Mouse (Mus musculus) right cerebral cortex, postnatal 10 days (tissue): ENCODE results near the gene Mrpl10.
A peak's percentile ranks its signal among the peaks of the same experiment; 100 is the strongest.

Experiments used
- DNase-seq, 2 experiments: peaks; one replicate each; pipeline ENCODE4 v3.0.0; 2021; ENCODE audit warnings: low spot score in 2 of 2

Gene Mrpl10

DNA sequence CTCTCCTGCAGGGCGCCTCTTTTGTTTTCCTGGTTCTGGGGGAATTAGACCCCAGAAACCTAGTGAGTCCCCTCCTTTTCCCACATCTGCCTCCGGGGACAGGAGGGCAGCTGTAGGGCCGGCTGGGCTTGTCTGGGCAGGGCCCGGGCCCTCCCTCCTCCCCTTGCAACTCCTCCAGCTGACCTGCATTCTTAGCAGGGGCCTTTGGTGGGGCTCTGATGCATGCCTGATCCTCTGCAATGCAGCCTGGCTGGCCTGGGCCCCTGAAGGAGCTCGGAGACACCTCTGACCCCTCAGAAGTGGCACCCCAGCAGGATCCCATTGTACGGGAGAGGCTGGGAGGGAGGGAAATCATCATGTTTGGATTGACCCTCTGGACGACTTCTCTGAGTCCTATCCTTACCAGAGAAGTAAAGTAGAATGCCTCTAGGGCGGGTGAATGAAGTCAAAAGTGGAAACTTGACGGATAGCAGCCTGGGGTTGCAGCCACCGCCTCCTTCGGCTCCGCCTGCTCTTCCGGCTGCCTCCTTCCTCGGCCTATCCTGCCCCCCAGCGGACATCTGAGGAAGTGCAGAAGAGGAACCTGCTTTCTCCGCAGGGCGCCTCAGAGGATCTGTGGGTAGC lies 15.5 kb upstream of the Mrpl10 start:
- peak; percentile 81 to 90 for DNase-seq

DNA sequence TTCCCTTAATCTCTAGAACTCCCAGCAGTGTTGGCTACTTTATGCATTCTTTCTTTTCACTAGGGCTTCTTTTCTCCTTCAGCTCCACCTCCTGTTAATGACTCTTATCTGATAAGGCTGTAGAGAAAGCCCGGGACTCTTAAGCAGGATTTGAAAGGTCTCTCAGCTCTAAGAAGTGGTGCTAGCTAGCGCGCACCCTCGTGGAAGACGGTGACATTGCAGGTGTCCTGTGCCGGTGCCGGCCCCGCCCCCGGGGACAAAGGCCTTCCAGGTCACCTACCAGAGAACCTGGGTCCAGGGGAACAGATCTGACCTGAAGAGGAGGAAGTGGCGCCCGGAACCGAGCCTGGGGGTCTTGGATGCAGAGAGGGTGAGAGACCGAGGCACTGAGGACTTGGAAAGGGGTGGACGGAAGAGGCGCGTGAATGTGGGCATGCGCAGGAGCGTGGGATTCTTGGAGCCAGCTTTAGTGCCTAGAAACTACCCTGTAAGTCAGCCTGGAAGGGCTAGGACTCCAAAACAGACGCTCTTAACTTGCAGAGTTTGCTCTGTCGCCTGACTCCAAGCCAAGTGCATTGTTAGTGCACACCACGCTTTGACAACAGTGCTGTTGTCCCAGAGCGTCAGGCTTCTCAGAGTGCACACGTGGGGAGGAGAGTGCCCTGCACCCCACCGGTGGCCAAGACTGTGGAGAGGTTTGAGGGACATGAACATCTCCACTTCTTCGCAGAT lies 11.5 kb upstream of the Mrpl10 start, which contains the start of gene Scrn2:
Gene Scrn2, plus strand, starts transcription at position 253 of the 732 bp plus-strand sequence.
- peak; percentile 64 to 73 for DNase-seq

GRCm38 (mm10) chr11:97030426-97030825 lies 10.9 kb upstream of the Mrpl10 start:
- no peak for DNase-seq

DNA sequence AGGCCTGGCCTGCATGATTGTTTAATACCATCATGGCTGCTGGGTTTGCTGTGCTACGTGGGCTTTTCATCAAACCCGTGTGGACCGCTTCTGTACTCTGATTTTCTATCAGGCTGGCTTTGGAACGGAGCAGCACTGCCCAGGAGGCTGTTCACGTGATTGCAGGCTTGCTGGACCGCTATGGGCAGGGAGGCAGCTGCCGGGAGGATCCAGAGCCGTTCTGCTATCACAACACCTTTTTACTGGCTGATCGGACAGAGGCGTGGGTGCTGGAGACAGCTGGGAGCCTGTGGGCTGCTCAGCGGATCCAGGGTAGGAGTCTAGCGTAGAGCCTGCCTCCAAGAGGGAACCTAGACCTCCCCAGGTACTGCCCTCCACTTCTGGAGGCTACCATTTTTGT lies 9.4 kb upstream of the Mrpl10 start:
- no peak for DNase-seq

DNA sequence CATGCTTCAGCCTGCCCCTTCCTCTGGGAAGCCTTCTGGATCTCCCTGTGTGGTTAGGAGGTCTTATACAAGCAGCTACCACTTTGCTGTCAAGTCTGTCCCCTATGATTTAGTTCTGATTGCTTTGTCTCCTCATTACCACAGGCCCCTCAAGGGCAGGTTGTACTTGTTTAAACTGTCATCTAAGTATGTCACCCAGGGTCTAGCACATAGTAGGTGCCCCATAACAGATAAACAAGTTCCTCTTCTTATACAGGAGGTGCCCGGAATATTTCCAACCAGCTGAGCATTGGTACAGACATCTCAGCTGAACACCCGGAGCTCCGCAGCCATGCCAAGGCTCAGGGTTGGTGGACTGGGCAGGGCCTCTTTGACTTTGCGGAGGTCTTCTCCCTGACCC lies 8.9 kb upstream of the Mrpl10 start:
- DNase-seq: no peak

- no peak for DNase-seq
These were observed 7.6 kb upstream of the Mrpl10 start for GRCm38 (mm10) chr11:97033781-97034180.

DNA sequence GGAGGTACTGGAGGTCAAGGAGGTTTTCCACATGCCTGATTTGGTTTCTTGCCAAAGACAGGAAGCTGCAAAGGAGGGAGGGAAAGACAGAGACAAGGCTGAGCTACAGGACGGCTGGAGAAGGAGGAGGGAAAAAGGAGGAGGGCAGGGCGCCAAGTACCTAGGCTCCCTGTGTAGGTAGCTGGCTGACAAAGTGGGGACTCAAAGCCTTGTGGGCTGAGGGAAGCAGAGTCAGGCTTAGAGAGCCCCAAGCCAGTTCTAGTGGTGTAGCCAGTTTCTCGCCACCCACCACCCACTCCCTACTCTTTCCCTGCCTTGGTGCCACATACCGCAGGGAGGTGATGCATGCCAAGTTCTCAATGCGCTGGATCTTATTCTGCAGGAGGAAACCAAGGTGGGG lies 5.2 kb upstream of the Mrpl10 start:
- no peak for DNase-seq

DNA sequence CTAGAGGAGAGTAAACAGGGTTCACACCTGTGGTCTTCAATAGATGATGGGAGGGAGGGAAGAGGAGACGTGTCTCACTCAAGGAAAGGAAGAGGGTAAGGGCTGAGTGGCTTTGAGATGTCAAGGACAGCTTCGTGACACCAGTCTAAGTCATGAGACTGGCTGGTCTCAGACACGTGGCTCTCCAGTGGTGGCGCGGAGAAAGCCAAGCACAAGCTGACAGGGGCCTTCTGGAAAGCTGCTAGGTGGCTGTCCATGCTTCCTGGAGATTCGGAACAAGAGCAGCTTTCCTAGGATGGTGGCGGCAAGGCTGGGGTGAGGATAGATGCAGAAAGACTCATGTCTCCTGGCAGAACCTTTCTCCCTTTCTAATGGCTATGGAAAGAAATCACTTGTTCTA lies 2.5 kb upstream of the Mrpl10 start:
- DNase-seq: no peak

DNA sequence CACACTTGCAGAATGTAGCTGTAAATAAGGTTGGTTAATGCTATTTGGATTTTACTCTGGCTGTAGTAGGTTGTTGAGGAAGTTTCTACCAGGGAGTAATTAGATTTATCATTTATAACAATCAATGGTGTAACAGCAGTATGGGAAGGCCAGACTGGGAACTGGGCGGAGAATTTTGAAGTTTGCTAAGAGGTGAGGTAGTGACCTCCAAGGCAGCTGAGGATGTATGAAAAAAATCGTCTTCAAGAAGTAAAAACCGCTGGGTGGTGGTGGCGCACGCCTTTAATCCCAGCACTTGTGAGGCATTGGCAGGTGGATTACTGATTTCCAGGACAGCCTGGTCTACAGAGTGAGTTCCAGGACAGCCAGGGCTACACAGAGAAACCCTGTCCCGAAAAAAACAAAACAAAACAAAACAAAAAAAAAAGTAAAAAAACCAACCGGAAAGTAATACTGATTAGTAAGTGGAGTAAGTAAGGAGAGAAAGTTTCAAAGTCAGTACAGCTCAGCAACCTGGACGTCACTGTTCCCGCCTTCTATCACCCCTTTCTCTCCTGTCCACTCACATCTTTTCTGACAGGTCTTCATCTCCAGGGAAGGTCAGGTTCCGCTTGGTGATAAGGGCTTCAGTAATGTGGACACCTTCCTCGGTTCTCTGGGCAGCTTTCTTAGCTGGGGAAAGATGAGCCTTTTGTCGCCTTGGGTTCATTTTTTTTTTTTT lies 899 bp upstream of the Mrpl10 start:
- no peak for DNase-seq

DNA sequence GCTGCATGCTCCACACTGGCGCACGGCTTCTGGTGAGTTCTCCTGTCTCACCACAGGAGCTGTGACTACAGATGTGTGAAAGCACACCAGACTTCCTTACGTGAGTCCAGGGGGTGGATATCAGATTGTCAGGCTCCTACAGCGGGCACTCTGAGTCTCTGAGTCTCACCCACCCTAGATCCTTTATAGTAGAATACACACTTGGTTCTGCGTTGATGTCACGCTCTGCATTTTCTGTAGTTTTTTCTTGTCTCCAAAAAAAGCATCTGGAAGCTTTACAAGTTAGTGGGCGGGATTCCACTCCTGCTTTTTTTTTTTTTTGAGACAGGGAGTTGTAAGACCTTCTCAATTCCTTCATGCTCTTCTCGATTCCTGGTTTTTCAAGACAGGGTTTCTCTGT lies 3.5 kb downstream of the Mrpl10 start:
- DNase-seq: no peak

DNA sequence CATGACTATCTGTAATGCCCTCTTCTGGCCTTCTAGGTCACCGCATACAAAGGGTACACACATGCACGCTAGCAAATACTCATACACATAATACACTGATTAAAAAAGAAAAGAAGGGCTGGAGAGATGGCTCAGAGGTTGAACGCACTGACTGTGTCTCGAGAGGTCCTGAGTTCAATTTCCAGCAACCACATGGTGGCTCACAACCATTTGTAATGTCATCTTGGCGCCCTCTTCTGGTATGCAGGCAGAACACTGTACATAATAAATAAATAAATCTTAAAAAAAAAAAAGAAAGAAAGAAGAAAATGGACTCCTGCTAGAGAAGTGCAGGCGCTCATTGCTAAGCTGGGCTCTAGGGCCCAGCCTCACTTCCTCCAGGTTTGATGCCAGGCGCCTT lies 4.5 kb downstream of the Mrpl10 start:
- DNase-seq: no peak

GRCm38 (mm10) chr11:97048090-97048650 lies 6.8 kb downstream of the Mrpl10 start:
- DNase-seq: no peak

GRCm38 (mm10) chr11:97049492-97050085 lies 8.2 kb downstream of the Mrpl10 start:
- no peak for DNase-seq

DNA sequence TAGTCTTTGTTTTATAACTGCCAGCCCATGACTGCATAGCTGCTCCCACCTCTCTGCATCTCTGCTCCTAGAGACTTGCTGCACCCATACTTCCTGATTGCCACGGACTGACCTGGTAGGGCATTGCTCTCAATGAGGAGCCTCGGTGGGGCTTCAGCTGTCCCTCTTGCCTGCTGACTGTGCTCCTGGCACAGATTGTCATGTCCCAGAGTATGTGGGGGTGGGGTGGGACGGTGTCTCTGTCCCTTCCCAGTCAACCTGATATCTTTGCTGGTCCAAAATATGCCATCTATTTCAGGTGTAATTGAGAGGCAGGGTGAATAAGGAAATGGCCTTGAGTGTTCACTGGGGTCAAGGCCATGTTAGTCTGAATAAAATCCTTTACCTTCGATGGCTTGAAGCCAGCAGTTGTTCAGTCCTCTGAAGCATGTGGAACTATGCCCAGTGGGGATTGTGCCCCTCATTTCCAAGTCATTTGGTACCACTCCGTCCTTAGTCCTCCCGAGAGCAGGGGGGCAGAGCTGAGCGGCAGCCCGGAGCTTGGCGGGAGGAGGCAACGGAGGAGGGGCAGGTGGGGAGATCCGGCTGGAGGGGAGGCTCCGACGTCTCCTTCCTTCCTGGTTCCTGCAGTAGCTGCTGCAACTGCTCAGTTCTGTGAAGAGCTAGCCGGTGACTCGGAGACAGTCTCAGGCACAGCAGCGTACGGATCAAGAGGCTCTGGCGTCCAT lies 9.0 kb downstream of the Mrpl10 start, which contains the start of gene Osbpl7:
Gene Osbpl7, plus strand, starts transcription at position 413 of the 728 bp plus-strand sequence.
- peak; percentile 89 to 91 for DNase-seq

- no peak for DNase-seq
These were observed 9.7 kb downstream of the Mrpl10 start for GRCm38 (mm10) chr11:97050944-97051586.

DNA sequence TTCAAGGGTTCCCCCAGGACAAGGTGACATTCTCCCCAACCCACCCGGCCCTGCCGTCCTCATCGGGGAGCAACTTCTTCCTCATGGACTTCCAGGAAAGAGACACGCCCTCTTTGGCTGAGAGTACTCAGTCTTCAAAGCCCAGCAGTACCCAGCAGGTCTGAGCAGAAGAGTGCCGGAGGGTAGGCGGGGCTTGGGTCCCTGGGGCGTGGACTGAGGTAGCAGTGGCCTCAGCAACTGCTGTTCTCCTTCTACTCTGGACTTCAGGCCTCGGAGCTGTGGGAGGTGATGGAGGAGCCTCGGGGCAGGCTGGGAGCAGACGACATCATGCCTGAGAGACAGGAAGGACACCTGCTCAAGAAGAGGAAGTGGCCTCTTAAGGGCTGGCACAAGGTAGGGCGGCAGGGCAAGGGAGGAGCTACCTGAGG lies 10.9 kb downstream of the Mrpl10 start:
- no peak for DNase-seq

- no peak for DNase-seq
These were observed 22.0 kb downstream of the Mrpl10 start for GRCm38 (mm10) chr11:97063274-97063920.

DNA sequence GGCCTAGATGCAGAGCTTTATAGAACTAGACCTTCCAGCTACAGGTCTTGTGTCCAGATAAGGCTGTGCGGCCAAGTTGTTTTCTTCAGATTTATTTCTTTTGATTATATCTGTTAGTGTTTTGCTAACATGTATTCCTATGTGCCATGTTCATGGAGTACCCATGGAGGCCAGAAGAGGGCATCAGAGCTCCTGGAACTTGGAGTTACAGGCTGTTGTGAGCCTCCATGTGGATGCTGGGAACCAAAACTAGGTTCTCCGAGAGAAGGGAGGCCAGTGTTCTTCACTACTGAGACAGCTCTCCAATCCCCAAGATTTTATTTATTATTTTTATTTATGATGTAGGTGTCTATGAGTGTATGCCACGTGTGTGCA lies 22.5 kb downstream of the Mrpl10 start:
- no peak for DNase-seq

DNA sequence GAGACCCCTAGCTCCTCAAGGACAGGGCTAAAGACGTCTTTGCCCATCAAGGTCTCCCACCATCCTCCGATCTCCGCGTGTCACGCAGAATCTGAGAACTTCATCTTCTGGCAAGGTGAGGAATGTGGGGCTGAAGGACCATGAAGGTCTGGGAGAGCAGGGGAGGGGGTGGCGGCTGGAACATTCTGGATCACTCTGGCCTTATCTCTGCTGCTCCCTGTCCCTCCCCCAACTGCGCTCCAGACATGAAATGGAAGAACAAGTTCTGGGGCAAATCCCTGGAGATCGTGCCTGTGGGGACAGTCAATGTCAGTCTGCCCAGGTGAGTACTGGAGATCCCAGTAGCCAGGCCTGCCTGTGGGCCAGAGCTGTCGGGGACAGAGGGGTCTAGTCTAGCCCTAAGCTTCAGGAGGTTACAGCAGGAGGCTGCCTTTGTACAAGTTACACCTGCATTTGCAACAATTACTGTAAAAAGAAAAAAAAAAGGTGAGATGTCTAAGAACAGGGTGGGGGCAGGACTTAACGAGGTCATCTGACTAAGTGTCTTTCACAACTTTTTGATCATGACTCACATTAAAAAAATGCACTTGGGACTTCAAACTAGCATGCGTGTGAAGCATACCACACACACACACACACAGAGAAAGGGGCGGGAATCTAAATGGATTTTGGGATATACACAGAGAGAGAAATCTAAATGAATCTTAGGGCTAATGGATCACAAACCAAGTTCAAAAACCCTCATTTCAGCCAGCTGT lies 24.4 kb downstream of the Mrpl10 start:
- DNase-seq: no peak
